Mouse (Mus musculus) small intestine, adult 2 months (tissue): ENCODE results near the gene Ankib1. TPM values are rescaled to one million over a fixed set of nuclear protein-coding genes. Genes with fewer than 3 reads are reported as not detected.

ENCODE experiments used
- H3K27ac ChIP-seq: fragments of 200-500 bp; 2 replicates; pipeline ENCODE4 v1.5.1; 2012; ENCODE audit warnings: low read depth, low read length, control low read depth, inconsistent platforms; ENCODE audit not compliant: insufficient read depth
- H3K27me3 ChIP-seq: fragments of 200-500 bp; 2 replicates; pipeline ENCODE4 v1.6.1; 2012; ENCODE audit warnings: mild to moderate bottlenecking, moderate library complexity, low read length, inconsistent platforms; ENCODE audit not compliant: control insufficient read depth, insufficient read depth
- H3K36me3 ChIP-seq: fragments of 200-500 bp; 2 replicates; pipeline ENCODE4 v1.6.1; 2012; ENCODE audit warnings: mild to moderate bottlenecking, low read length, control low read depth, inconsistent platforms; ENCODE audit not compliant: control insufficient read depth, insufficient read depth
- H3K4me1 ChIP-seq: fragments of 200-500 bp; 2 replicates; pipeline ENCODE4 v1.6.1; 2012; ENCODE audit warnings: low read length, inconsistent platforms, mixed read lengths; ENCODE audit not compliant: control insufficient read depth, insufficient read depth, insufficient read length
- H3K4me3 ChIP-seq: fragments of 200-500 bp; 2 replicates; pipeline ENCODE4 v1.5.1; 2012; ENCODE audit warnings: low read depth, mild to moderate bottlenecking, control low read depth, inconsistent platforms, low read length, moderate library complexity
- CTCF ChIP-seq: fragments of 200-500 bp; IDR thresholded peaks from 2 replicates; pipeline ENCODE4 v1.5.1; 2012; ENCODE audit warnings: low read depth, mild to moderate bottlenecking, control low read depth, inconsistent platforms, low read length, moderate library complexity, mixed read lengths; ENCODE audit not compliant: insufficient replicate concordance, insufficient read length; ENCODE audit errors: extremely low read depth
- POLR2A ChIP-seq: fragments of 200-500 bp; IDR thresholded peaks from 2 replicates; pipeline ENCODE4 v1.6.1; 2012; ENCODE audit warnings: low read depth, mild to moderate bottlenecking, control low read depth, inconsistent platforms, low read length, moderate library complexity
- WGBS: fragments of 180-500 bp; shearing (Covaris S2); methylation state at CpG from one replicate; pipeline ENCODE4 v1.1.7; 2018; 5-methylcytosine and 5-hydroxymethylcytosine counted together
- polyA plus RNA-seq: library from polyadenylated mRNA; depleted of rRNA; stranded (reverse); fragments of >200 nt; gene quantifications from 2 replicates; pipeline ENCODE4 v1.2.3, GENCODE M21; 2012

Gene Ankib1
- polyA plus RNA-seq, 1 experiment = 6.3 TPM

DNA sequence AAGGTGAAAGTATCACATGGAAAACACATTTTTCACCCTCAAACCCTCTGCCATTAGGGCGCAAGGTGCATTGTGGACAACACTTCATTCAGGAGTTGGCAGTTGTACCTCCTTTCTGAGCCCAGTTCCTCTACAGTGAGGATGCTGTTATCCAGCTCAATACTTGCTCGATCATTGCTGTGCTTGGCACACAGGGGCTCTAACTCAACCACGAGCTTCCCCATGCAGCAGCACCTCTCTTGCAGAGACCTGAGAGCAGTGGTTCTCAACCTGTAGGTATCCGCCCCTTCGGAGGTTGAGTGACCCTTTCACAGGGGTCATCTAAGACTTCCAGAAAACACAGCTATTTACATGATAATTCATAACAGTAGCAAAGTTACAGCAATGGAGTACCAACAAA lies 151.1 kb downstream of the Ankib1 start:
- 83% methylated on average over 5 of the region's 5 CpGs for WGBS
- H3K4me1 ChIP-seq = no peaks in the 10 kb centered on the region
- no peaks in the 10 kb centered on the region for H3K27me3 ChIP-seq
- no peak overlapping the region for H3K27ac ChIP-seq
- no peaks in the 10 kb centered on the region for H3K36me3 ChIP-seq
- H3K4me3 ChIP-seq = no peak overlapping the region
- TF ChIP-seq CTCF (no peak), POLR2A (no peak)

DNA sequence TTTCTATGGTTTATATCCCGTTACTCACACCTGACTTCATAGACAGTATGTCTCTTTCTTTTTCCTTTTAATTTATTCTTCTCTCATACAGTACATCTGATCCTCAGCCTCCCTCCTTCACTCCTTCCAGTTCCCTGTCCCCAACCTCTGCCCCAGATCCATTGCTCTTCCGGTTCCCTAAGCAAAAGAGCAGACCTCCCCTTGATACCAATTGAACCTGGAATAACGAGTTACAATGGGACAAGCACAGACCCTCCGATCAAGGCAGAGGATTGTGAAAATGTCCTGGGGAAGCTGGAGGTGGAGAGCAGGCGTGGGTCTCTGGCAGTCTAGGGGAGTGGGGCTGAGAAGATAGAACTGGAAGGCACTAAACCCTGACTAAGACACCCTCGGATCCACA lies 151.8 kb downstream of the Ankib1 start, which contains the start of gene Tmbim7:
TSS of gene Tmbim7 (plus strand) at position 301 of the 400 bp plus-strand sequence.
- H3K4me3 ChIP-seq = no peak within 1 kb of the TSS
- H3K36me3 ChIP-seq = no peaks in the 10 kb centered on the region
- H3K27ac ChIP-seq = no peak within 1 kb of the TSS
- TF ChIP-seq POLR2A (no peak), CTCF (no peak)
- no peaks in the 10 kb centered on the region for H3K27me3 ChIP-seq
- no peaks in the 10 kb centered on the region for H3K4me1 ChIP-seq
- 80% methylated on average over 6 of the region's 6 CpGs for WGBS

- H3K4me1 ChIP-seq = no peaks in the 10 kb centered on the region
- H3K27me3 ChIP-seq = no peaks in the 10 kb centered on the region
- WGBS = 68% methylated on average over 4 of the region's 4 CpGs
- TF ChIP-seq POLR2A = no peak
- no peak for TF ChIP-seq CTCF
- H3K27ac ChIP-seq = no peak overlapping the region
- H3K36me3 ChIP-seq = peaks cover 10% of the 10 kb centered on the region; the same call in 1 of the 2 replicates
- no peak overlapping the region for H3K4me3 ChIP-seq
These were observed 153.9 kb downstream of the Ankib1 start for GRCm38 (mm10) chr5:3648849-3649210.

DNA sequence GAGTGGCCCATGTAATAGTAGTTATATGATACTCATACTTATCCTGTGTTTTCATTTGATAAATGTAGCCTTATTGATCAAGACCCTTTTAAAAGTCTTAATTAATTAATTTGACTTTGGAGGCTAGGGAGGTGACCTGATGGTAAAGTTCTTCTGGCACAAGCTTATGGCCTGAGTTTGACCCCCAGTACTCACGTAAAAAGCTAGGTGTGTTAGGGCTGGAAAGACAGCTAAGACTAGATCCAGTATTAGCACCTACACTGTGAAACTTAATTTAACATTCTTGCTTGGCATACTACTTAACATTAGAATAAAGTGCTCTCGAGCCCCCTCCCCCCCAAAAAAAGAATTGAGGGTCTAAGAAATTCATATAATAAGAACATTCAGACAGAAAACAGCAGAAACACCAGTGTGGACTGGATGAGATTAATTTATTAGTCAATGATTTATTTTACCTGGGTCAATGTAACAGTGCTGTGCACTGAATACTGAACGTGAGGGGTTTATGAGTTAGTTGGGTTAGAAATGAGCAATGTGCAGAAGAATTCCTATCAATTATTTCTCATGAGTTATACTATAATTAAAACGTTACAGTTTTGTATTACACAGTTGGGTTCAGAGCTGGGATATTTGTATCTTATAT lies 154.4 kb downstream of the Ankib1 start:
- Histone ChIP-seq H3K27ac (no peak overlapping the region), H3K27me3 (no peaks in the 10 kb centered on the region), H3K4me1 (no peaks in the 10 kb centered on the region), H3K36me3 (peaks cover 13% of the 10 kb centered on the region), H3K4me3 (no peak overlapping the region)
- WGBS = 31% methylated on average over 4 of the region's 4 CpGs
- TF ChIP-seq POLR2A (no peak), CTCF (no peak)

GRCm38 (mm10) chr5:3647708-3648121 lies 155.0 kb downstream of the Ankib1 start:
- WGBS = 1% methylated on average over 42 of the region's 46 CpGs

DNA sequence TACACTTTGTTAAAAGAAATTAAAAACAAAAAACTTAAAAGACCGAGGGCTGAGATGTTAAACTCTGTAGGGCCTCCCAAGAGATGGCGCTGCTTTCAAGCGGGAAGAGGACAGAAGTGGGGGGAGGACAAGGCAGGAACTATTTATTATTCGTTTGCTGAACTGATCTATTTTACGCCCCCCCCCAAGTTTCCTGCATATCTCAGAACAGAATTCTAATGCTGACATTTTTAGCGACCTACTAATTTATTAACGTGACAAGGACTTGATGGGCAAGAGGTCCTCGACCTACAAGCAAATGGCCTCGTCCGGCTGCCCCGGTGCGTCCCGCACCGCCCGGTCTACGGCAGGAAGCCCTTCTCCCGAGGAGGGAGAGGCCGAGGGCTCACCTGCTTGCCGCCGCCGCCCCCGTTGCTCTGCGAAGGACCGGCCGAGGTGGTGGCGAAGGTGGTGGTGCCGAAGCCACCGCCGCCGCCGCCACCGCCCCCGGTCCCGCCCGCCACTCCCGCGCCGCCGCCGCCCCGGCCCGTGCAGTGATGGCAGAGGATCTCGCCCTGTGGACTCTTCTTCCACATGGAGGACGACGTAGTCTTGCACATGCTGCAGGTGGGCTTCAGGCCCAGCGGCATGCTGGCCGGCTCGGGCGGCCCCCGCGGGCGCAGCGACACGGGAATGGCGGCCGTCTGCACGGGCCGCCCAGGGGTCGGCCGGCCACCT lies 155.6 kb downstream of the Ankib1 start:
- WGBS = under 1% methylated on average over 60 of the region's 60 CpGs
- Histone ChIP-seq H3K27me3 (no peaks in the 10 kb centered on the region), H3K36me3 (peaks cover 18% of the 10 kb centered on the region), H3K27ac (peak overlapping the region; percentile 66), H3K4me3 (peak overlapping the region; percentile 98), H3K4me1 (no peaks in the 10 kb centered on the region)
- TF ChIP-seq CTCF = peak; percentile 61; the same call in 1 of the 2 replicates
- TF ChIP-seq POLR2A = no peak

More at GRCm38 (mm10) chr5:3647708-3648121, 155.0 kb downstream of the Ankib1 start:
- Histone ChIP-seq H3K27me3 (no peaks in the 10 kb centered on the region), H3K36me3 (peaks cover 17% of the 10 kb centered on the region), H3K27ac (peak overlapping the region; percentile 66), H3K4me3 (peak overlapping the region; percentile 98), H3K4me1 (no peaks in the 10 kb centered on the region)
- TF ChIP-seq POLR2A (peak; percentile 46), CTCF (no peak)

- WGBS = 13% methylated on average over 6 of the region's 6 CpGs
- H3K27me3 ChIP-seq = no peaks in the 10 kb centered on the region
- peak overlapping the region; percentile 38; the same call in 1 of the 2 replicates for H3K4me3 ChIP-seq
- no peaks in the 10 kb centered on the region for H3K4me1 ChIP-seq
- no peak overlapping the region for H3K27ac ChIP-seq
- TF ChIP-seq CTCF (no peak), POLR2A (no peak)
- H3K36me3 ChIP-seq = peaks cover 23% of the 10 kb centered on the region
These were observed 156.2 kb downstream of the Ankib1 start for GRCm38 (mm10) chr5:3646539-3646938.
